ENCODE assay signal across 20 mouse cellular contexts in the genomic region with DNA sequence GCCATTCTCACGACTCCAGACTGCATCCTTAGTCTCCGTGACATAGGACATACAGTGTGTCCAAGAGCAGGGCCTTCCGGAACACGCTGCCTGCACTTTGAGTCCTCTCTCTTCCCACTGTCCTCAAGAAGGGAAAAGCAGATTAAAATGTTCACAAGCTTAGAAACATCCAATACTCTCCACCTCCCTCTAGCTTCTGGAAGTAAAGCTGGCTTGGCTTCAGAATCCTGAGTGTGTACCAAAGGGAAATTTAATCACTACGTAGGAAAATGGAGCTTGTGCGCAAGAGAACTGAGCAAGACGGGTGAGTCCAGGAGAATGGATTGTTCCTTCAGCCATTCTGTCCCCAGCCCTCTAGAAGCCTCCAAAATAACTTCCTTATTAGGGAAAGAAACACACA. TPM values are rescaled to one million over a fixed set of nuclear protein-coding genes. Genes with fewer than 3 reads are reported as not detected.
"Had no signal": no experiment of that assay in that cellular context is flagged by ENCODE, and none has a peak within 500 bp of the region (broad histone marks: within the 10 kb centered on the region; RNA-seq: fewer than 3 reads in every experiment).

No protein-coding gene starts in this region.

- H3K4me2 ChIP-seq: kidney, embryonic 15.5 days; liver, embryonic 13.5 days; midbrain, embryonic 12.5 days; neural tube, embryonic 13.5 days had no signal

- H3K4me1 ChIP-seq: liver, embryonic 13.5 days had no signal

- H3K36me3 ChIP-seq: kidney, embryonic 15.5 days; liver, embryonic 13.5 days; midbrain, embryonic 12.5 days; neural tube, embryonic 13.5 days had no signal

- H3K4me3 ChIP-seq: kidney, embryonic 15.5 days; left cerebral cortex, adult 2 months; liver, embryonic 13.5 days; midbrain, embryonic 12.5 days; neural tube, embryonic 13.5 days had no signal

- H3K9me3 ChIP-seq: kidney, embryonic 15.5 days; liver, embryonic 13.5 days; midbrain, embryonic 12.5 days had no signal

- H3K9ac ChIP-seq: kidney, embryonic 15.5 days; liver, embryonic 13.5 days; midbrain, embryonic 12.5 days; neural tube, embryonic 13.5 days had no signal

- DNase-seq: kidney, adult 11 months; kidney, adult 8-10 months; kidney, postnatal 10 days; kidney, postnatal 36 days; layer of hippocampus, postnatal 36 days; liver, embryonic 13.5 days; lung, adult 2 months; lung, postnatal 14 days; lung, postnatal 4 days; thymus, postnatal 25 days had no signal

- H3K27ac ChIP-seq: kidney, embryonic 15.5 days; left cerebral cortex, adult 2 months; liver, embryonic 13.5 days; midbrain, embryonic 12.5 days; neural tube, embryonic 13.5 days had no signal

RNA-seq across cellular contexts. Expression of gene Nkx6-1, which starts 9.4 kb away (rescaled TPM):
- polyA plus RNA-seq: limb, embryonic 11.5 days; liver, adult 2 months; liver, embryonic 16.5 days; small intestine, adult 2 months; spleen, adult 2 months; thymus, postnatal 0 days had no signal
